Mouse (Mus musculus): Measurements from ENCODE around the gene Btd.

GRCm38 (mm10) chr14:31684343-31685040 lies 43.7 kb downstream of the Btd start:
- TF ChIP-seq CTCF (IDR thresholded peaks at IDR 0.05; ENCODE audit: low read depth, low read length), result no peak
- no peak for TF ChIP-seq POLR2A (IDR thresholded peaks at IDR 0.05; ENCODE audit: insufficient read depth, low read length)
